Comparison of ENCODE assay signal across 10 mouse cellular contexts in genomic region chr10:45676796-45677195, GRCm38 (mm10).
DNase-seq lines count a peak whose midpoint lies in the region; ATAC-seq and TF ChIP-seq lines count a peak whose summit lies in the region.
"Had no signal": no experiment of that assay in that cellular context is flagged by ENCODE, and none has a peak within 500 bp of the region (broad histone marks: within the 10 kb centered on the region; RNA-seq: fewer than 3 reads in every experiment).

No protein-coding gene starts in this region.

- no peak overlapping the region for H3K9ac ChIP-seq in heart, adult 2 months (ENCODE audit: low read depth, low read length)
- H3K9ac ChIP-seq in lung, postnatal 0 days (replicated peaks; ENCODE audit: low read depth): no peak overlapping the region
- H3K9ac ChIP-seq: lung, embryonic 15.5 days had no signal

- H3K4me1 ChIP-seq in heart, adult 2 months (ENCODE audit: control insufficient read depth, insufficient read depth, low read length): no peaks in the 10 kb centered on the region
- no peaks in the 10 kb centered on the region for H3K4me1 ChIP-seq in lung, postnatal 0 days (ENCODE audit: insufficient read depth, low read depth, low read length)
- H3K4me1 ChIP-seq in lung, adult 2 months (ENCODE audit: control insufficient read depth, insufficient read depth, low read length): no peaks in the 10 kb centered on the region
- H3K4me1 ChIP-seq: lung, embryonic 15.5 days had no signal

- DNase-seq in heart, adult 2 months: no peak
- no peak for DNase-seq in heart, postnatal 4 days
- DNase-seq in lung, postnatal 0 days (ENCODE audit: low spot score): peak; percentile 34
- no peak for DNase-seq in lung, adult 2 months
- peak; percentile 6 for DNase-seq in c-Kit-positive CD71-positive TER-119-negative erythroid progenitor cells, embryonic 14.5 days (ENCODE audit: low read depth)
- peak; percentile 12 for DNase-seq in retina, postnatal 1 day
- no peak for DNase-seq in thymus, postnatal 0 days (ENCODE audit: low spot score)
- DNase-seq: adrenal gland, postnatal 36 days had no signal

- no peaks in the 10 kb centered on the region for H3K9me3 ChIP-seq in lung, postnatal 0 days (ENCODE audit: low read length)
- H3K9me3 ChIP-seq: lung, embryonic 15.5 days had no signal

- H3K79me2 ChIP-seq in heart, adult 2 months (replicated peaks; ENCODE audit: control insufficient read depth, insufficient read depth, low read length): no peaks in the 10 kb centered on the region

- intact Hi-C loops in heart, adult 2 months (cut with DNase I): loop anchor here (1.0 to 2.0 kb wide), 2 partner anchors 124 to 240 kb away; no protein-coding TSS in a partner anchor

- no peaks in the 10 kb centered on the region for H3K27me3 ChIP-seq in heart, adult 2 months (ENCODE audit: control insufficient read depth, insufficient read depth, low read length)
- H3K27me3 ChIP-seq in lung, postnatal 0 days (replicated peaks; ENCODE audit: insufficient read depth, low read length): no peaks in the 10 kb centered on the region
- H3K27me3 ChIP-seq: lung, embryonic 15.5 days had no signal

- peaks cover 2% of the 10 kb centered on the region; the same call in 1 of the 2 replicates for H3K36me3 ChIP-seq in heart, adult 2 months (ENCODE audit: control insufficient read depth, insufficient read depth, low read length)
- no peaks in the 10 kb centered on the region for H3K36me3 ChIP-seq in lung, postnatal 0 days (ENCODE audit: insufficient read depth, low read length)
- H3K36me3 ChIP-seq: lung, embryonic 15.5 days had no signal

- H3K4me3 ChIP-seq in heart, adult 2 months: no peak overlapping the region
- H3K4me3 ChIP-seq in lung, postnatal 0 days (ENCODE audit: low read depth, low read length): no peak overlapping the region
- H3K4me3 ChIP-seq in lung, adult 2 months (replicated peaks; ENCODE audit: extremely low read depth, low read depth, low read length): no peak overlapping the region
- H3K4me3 ChIP-seq: lung, embryonic 15.5 days had no signal

- peak; percentile 76 for TF ChIP-seq CTCF in heart, adult 2 months (IDR thresholded peaks at IDR 0.05)
- peak; percentile 52 for TF ChIP-seq CTCF in lung, postnatal 0 days (IDR thresholded peaks at IDR 0.05)
- no peak for TF ChIP-seq CTCF in lung, adult 2 months (IDR thresholded peaks at IDR 0.05; ENCODE audit: insufficient read depth, low read length)

- H3K27ac ChIP-seq in heart, adult 2 months: no peak overlapping the region
- H3K27ac ChIP-seq in lung, postnatal 0 days (ENCODE audit: low read length): no peak overlapping the region
- H3K27ac ChIP-seq: lung, embryonic 15.5 days had no signal

- TF ChIP-seq EP300 in heart, adult 2 months (IDR thresholded peaks at IDR 0.05; ENCODE audit: insufficient read depth, low read depth, low read length): no peak
- TF ChIP-seq EP300 in lung, postnatal 0 days (IDR thresholded peaks at IDR 0.05): no peak

- TF ChIP-seq POLR2A in heart, adult 2 months (IDR thresholded peaks at IDR 0.05; ENCODE audit: insufficient read depth, low read depth, low read length): no peak
- TF ChIP-seq POLR2A in lung, adult 2 months (IDR thresholded peaks at IDR 0.05; ENCODE audit: borderline replicate concordance, extremely low read depth, low read depth, low read length): no peak

- H3K4me2 ChIP-seq in lung, postnatal 0 days (replicated peaks; ENCODE audit: low read depth, low read length): no peak overlapping the region
- H3K4me2 ChIP-seq: lung, embryonic 15.5 days had no signal

- no peak for ATAC-seq in lung, postnatal 0 days
- no peak for ATAC-seq in activated CD4-positive, CD25-positive, alpha-beta regulatory T cell, adult 4 months

Comparison
In these comparisons a context has a peak if more than half of its experiments do, and no peak if none do; other contexts are left out.
1. DNase-seq: peak in lung, postnatal 0 days (single experiment), c-Kit-positive CD71-positive TER-119-negative erythroid progenitor cells, embryonic 14.5 days (single experiment) and retina, postnatal 1 day (single experiment); none in heart, adult 2 months (0 of 2), heart, postnatal 4 days (single experiment), lung, adult 2 months (single experiment) and thymus, postnatal 0 days (single experiment).